Mouse (Mus musculus) bone marrow, adult 2 months (tissue): ENCODE results near the gene Grid1.

Experiments
- CTCF ChIP-seq: fragments of 200-500 bp; IDR thresholded peaks from 2 replicates; pipeline ENCODE4 v1.5.1; 2011; ENCODE audit warnings: low read length, control low read depth; ENCODE audit not compliant: control insufficient read depth, insufficient read depth
- POLR2A ChIP-seq: fragments of 200-500 bp; IDR thresholded peaks from 2 replicates; pipeline ENCODE4 v1.6.1; 2011; ENCODE audit warnings: low read depth, mild to moderate bottlenecking, control low read depth, low read length, borderline replicate concordance; ENCODE audit not compliant: control insufficient read depth

- TF ChIP-seq CTCF (no peak), POLR2A (no peak)
Observed at GRCm38 (mm10) chr14:34969102-34969819, 149.4 kb downstream of the Grid1 start.
